Comparison of ENCODE assay signal across 34 mouse cellular contexts in the genomic region with DNA sequence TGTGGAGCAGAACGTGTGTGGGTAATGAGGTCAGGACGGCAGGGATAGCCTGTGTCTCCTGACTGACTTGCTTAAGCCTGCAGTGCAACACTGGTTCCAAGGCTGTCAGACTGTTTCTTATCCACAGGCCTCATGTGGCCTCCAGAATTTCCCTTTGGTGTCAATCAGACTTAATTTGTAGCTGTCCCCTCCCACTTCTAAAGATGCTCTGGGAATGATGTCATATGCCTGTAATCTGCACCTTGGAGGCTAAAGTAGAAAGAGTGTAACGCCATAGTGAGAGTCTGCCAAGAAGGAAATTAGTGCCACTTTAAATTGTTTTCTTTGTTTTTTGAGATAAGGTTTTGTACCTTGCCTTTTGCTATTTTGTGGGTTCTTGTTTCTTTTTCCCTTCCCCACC. TPM values are rescaled to one million over a fixed set of nuclear protein-coding genes. Genes with fewer than 3 reads are reported as not detected.
DNase-seq lines count a peak whose midpoint lies in the region; ATAC-seq and TF ChIP-seq lines count a peak whose summit lies in the region.
"Had no signal": no experiment of that assay in that cellular context is flagged by ENCODE, and none has a peak within 500 bp of the region (broad histone marks: within the 10 kb centered on the region; RNA-seq: fewer than 3 reads in every experiment).

No protein-coding gene starts in this region.

- no peak overlapping the region for H3K4me3 ChIP-seq in heart, embryonic 14.5 days (ENCODE audit: control insufficient read depth in 1 of 2, insufficient read depth in 1 of 2, low read depth in 1 of 2, low read length in 2 of 2)
- H3K4me3 ChIP-seq in thymus, adult 2 months (ENCODE audit: control insufficient read depth, insufficient read depth, low read length), result no peak overlapping the region
- H3K4me3 ChIP-seq: heart, embryonic 15.5 days; neural tube, embryonic 15.5 days; stomach, embryonic 15.5 days had no signal

- DNase-seq in adrenal gland, postnatal 10 days, result peak; percentile 22
- DNase-seq in adrenal gland, postnatal 25 days, result no peak
- DNase-seq in heart, adult 11 months, result no peak
- no peak for DNase-seq in thymus, adult 2 months
- DNase-seq in thymus, postnatal 10 days (ENCODE audit: low spot score in 2 of 2), result no peak
- DNase-seq in cerebellum, adult 11 months, result no peak
- DNase-seq in left cerebral cortex, adult 9 months (ENCODE audit: low spot score in 2 of 2), result no peak
- DNase-seq: B cell, adult 2 months; cerebellum, adult 18-20 months; cerebellum, postnatal 10 days; gastrocnemius, postnatal 25 days; heart, adult 18-20 months; kidney, adult 9 months; kidney, postnatal 14 days; layer of hippocampus, adult 9-11 months; lung, postnatal 4 days; midbrain, embryonic 14.5 days; right cerebral cortex, postnatal 25 days; thymus, postnatal 25 days had no signal

- peaks cover 42% of the 10 kb centered on the region for H3K36me3 ChIP-seq in heart, embryonic 14.5 days (ENCODE audit: control insufficient read depth, insufficient read depth, low read length)
- H3K36me3 ChIP-seq in thymus, adult 2 months (ENCODE audit: control insufficient read depth, insufficient read depth, low read length), result peaks cover 21% of the 10 kb centered on the region

- no peak for ATAC-seq in heart, embryonic 14.5 days (ENCODE audit: insufficient number of reproducible peaks, insufficient read depth, low FRiP score, low read depth)
- ATAC-seq: forebrain, embryonic 14.5 days; intestine, postnatal 0 days had no signal

- H3K9ac ChIP-seq in heart, embryonic 14.5 days (ENCODE audit: low read length), result no peak overlapping the region
- H3K9ac ChIP-seq: heart, embryonic 15.5 days; hindbrain, embryonic 14.5 days; neural tube, embryonic 15.5 days; stomach, embryonic 15.5 days had no signal

- peaks cover 4 to 24% of the 10 kb centered on the region in 2 experiments for H3K4me1 ChIP-seq in heart, embryonic 14.5 days (ENCODE audit: control insufficient read depth in 2 of 2, insufficient read depth in 2 of 2, low read length in 2 of 2)
- H3K4me1 ChIP-seq in thymus, adult 2 months (replicated peaks; ENCODE audit: control insufficient read depth, insufficient read depth, low read length), result peaks cover 21% of the 10 kb centered on the region
- H3K4me1 ChIP-seq: stomach, embryonic 15.5 days had no signal

- H3K27ac ChIP-seq in heart, embryonic 14.5 days (replicated peaks in 1 of 2; ENCODE audit: control insufficient read depth in 1 of 2, insufficient read depth in 1 of 2, low read depth in 2 of 2, low read length in 2 of 2), result peak overlapping the region; percentile 54 to 55; a peak in 3 of 4 replicates
- peak overlapping the region; percentile 14; the same call in 1 of the 2 replicates for H3K27ac ChIP-seq in thymus, adult 2 months (ENCODE audit: control insufficient read depth, insufficient read depth, low read length)
- H3K27ac ChIP-seq: heart, embryonic 15.5 days; hindbrain, embryonic 14.5 days; neural tube, embryonic 15.5 days; stomach, embryonic 15.5 days had no signal

- H3K4me2 ChIP-seq in heart, embryonic 14.5 days (ENCODE audit: low read length), result no peak overlapping the region
- H3K4me2 ChIP-seq: heart, embryonic 15.5 days; hindbrain, embryonic 14.5 days; neural tube, embryonic 15.5 days; stomach, embryonic 15.5 days had no signal

- TF ChIP-seq CTCF in thymus, adult 2 months (IDR thresholded peaks at IDR 0.05; ENCODE audit: borderline replicate concordance, control insufficient read depth, extremely low read depth, insufficient read depth, low read length, poor library complexity), result no peak

- no peak for TF ChIP-seq POLR2A in thymus, adult 2 months (IDR thresholded peaks at IDR 0.05; ENCODE audit: control insufficient read depth, extremely low read depth, insufficient read depth, low read length, poor library complexity)

- no peaks in the 10 kb centered on the region for H3K9me3 ChIP-seq in heart, embryonic 14.5 days (ENCODE audit: control insufficient read depth, low read length)
- H3K9me3 ChIP-seq: heart, embryonic 15.5 days; neural tube, embryonic 15.5 days; stomach, embryonic 15.5 days had no signal

- H3K27me3 ChIP-seq in heart, embryonic 14.5 days (ENCODE audit: control insufficient read depth, insufficient read depth, low read length), result no peaks in the 10 kb centered on the region
- H3K27me3 ChIP-seq in thymus, adult 2 months (ENCODE audit: control insufficient read depth, insufficient read depth, low read length), result no peaks in the 10 kb centered on the region
- H3K27me3 ChIP-seq: heart, embryonic 15.5 days; neural tube, embryonic 15.5 days; stomach, embryonic 15.5 days had no signal

- 49% methylated on average over 3 of the region's 3 CpGs for WGBS in heart, embryonic 14.5 days
- WGBS in thymus, adult 2 months, result 57% methylated on average over 3 of the region's 3 CpGs

RNA-seq across cellular contexts. Expression of gene Desi1, which starts 14.4 kb away (rescaled TPM):
- total RNA-seq in adrenal gland, postnatal 10 days (2021), result 10 to 100 TPM; 51.9 to 60.3 TPM
- total RNA-seq in adrenal gland, postnatal 25 days (2021), result 80.3 and 81.7 TPM in 2 replicates
- polyA plus RNA-seq in heart, embryonic 14.5 days (2014; fragmentation: Nextera tagmentation; extraction: Ambion mirVana), result 19.8 and 21.8 TPM in 2 replicates
- polyA plus RNA-seq in thymus, adult 2 months (2012; rRNA removed), result 199 and 252 TPM in 2 replicates

RNA-seq across cellular contexts. Expression of gene Snu13, which starts 28.1 kb away (rescaled TPM):
- total RNA-seq in adrenal gland, postnatal 10 days (2021), result 10 to 100 TPM; 76.1 to 84.1 TPM
- total RNA-seq in adrenal gland, postnatal 25 days (2021), result 83.1 and 99.8 TPM in 2 replicates
- 160 and 178 TPM in 2 replicates for polyA plus RNA-seq in heart, embryonic 14.5 days (2014; fragmentation: Nextera tagmentation; extraction: Ambion mirVana)
- polyA plus RNA-seq in thymus, adult 2 months (2012; rRNA removed), result 122 and 134 TPM in 2 replicates

RNA-seq across cellular contexts. Expression of gene Xrcc6, which starts 31.7 kb away (rescaled TPM):
- total RNA-seq in adrenal gland, postnatal 10 days (2021), result 100 to 1,000 TPM; 122 to 139 TPM
- total RNA-seq in adrenal gland, postnatal 25 days (2021), result 81.4 and 102 TPM in 2 replicates
- 57.7 and 64.1 TPM in 2 replicates for polyA plus RNA-seq in heart, embryonic 14.5 days (2014; fragmentation: Nextera tagmentation; extraction: Ambion mirVana)
- polyA plus RNA-seq in thymus, adult 2 months (2012; rRNA removed), result 183 and 225 TPM in 2 replicates

RNA-seq across cellular contexts. Expression of gene 1700029P11Rik, which starts 38.9 kb away (rescaled TPM):
- total RNA-seq in adrenal gland, postnatal 10 days (2021), result not detected
- not detected in 2 replicates for total RNA-seq in adrenal gland, postnatal 25 days (2021)
- polyA plus RNA-seq in heart, embryonic 14.5 days (2014; fragmentation: Nextera tagmentation; extraction: Ambion mirVana), result not detected in 2 replicates
- not detected in 2 replicates for polyA plus RNA-seq in thymus, adult 2 months (2012; rRNA removed)
- total RNA-seq: gastrocnemius, postnatal 25 days; heart, adult 18-20 months; hematopoietic stem cell, adult 5-6 weeks; left cerebral cortex, postnatal 14 days; liver, adult 2 months; monocyte, adult 5-6 weeks had no signal
- polyA plus RNA-seq: cortical plate, adult 2 months; forebrain, embryonic 14.5 days; heart, embryonic 15.5 days; hindbrain, embryonic 14.5 days; intestine, postnatal 0 days; limb, embryonic 11.5 days; liver, adult 2 months; liver, embryonic 16.5 days; lung, embryonic 16.5 days; midbrain, embryonic 14.5 days; neural tube, embryonic 15.5 days; stomach, embryonic 15.5 days had no signal

RNA-seq across cellular contexts. Expression of gene 4930407I10Rik, which starts 39.7 kb away (rescaled TPM):
- not detected for total RNA-seq in adrenal gland, postnatal 10 days (2021)
- total RNA-seq in adrenal gland, postnatal 25 days (2021), result not detected in 2 replicates
- polyA plus RNA-seq in heart, embryonic 14.5 days (2014; fragmentation: Nextera tagmentation; extraction: Ambion mirVana), result not detected in 2 replicates
- 0.04 TPM in 1 of 2 replicates, not detected in the other for polyA plus RNA-seq in thymus, adult 2 months (2012; rRNA removed)
- total RNA-seq: gastrocnemius, postnatal 25 days; heart, adult 18-20 months; hematopoietic stem cell, adult 5-6 weeks; left cerebral cortex, postnatal 14 days; liver, adult 2 months; monocyte, adult 5-6 weeks had no signal
- polyA plus RNA-seq: cortical plate, adult 2 months; forebrain, embryonic 14.5 days; heart, embryonic 15.5 days; hindbrain, embryonic 14.5 days; intestine, postnatal 0 days; limb, embryonic 11.5 days; liver, adult 2 months; liver, embryonic 16.5 days; lung, embryonic 16.5 days; neural tube, embryonic 15.5 days; stomach, embryonic 15.5 days had no signal
